Mouse (Mus musculus): ENCODE measurements around the gene Psmc5.

DNA sequence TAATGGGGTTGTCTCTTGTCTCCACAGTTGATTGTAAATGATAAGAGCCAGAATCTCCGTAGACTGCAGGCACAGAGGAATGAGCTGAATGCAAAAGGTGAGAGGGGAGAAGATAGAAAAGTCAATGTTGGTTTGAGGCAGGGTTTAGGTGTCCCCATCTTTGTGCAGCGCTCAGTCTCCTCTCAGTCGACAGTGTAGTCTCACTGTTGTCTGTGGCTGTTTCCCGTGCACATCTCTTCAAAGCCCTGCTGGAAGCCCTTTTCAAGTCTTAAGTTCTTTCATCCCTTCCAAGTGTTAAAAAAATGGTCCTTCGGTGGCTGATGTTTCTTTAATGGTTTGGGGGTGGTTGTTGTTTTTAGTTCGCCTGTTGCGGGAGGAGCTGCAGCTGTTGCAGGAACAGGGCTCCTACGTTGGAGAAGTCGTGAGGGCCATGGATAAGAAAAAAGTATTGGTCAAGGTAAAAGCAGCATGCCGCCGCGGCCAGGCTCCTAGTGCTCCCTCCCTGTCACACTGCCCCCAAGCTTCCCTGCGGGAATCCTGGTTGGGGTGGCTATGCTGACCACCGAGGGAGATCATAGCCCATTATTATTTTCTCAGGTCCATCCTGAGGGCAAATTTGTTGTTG is 5.0 kb downstream of the Psmc5 start:
- no peak for TF ChIP-seq CTCF (IDR thresholded peaks at IDR 0.05; ENCODE audit: borderline replicate concordance, extremely low read depth, insufficient read depth, insufficient read length)
- TF ChIP-seq POLR2A (IDR thresholded peaks at IDR 0.05; ENCODE audit: borderline replicate concordance, extremely low read depth, insufficient read depth, insufficient read length, poor library complexity, severe bottlenecking), result no peak
